Mouse (Mus musculus) kidney, adult 2 months (tissue): ENCODE data around the gene Actg1.

Source experiments
- CTCF ChIP-seq: fragments of 200-500 bp; conservative IDR thresholded peaks from 2 replicates; pipeline ENCODE4 v1.5.1; 2011; ENCODE audit warnings: low read depth, mild to moderate bottlenecking, control low read depth, low read length, moderate library complexity, mixed read lengths; ENCODE audit not compliant: insufficient read depth, insufficient read length
- POLR2A ChIP-seq: fragments of 200-500 bp; IDR thresholded peaks from one replicate; pipeline ENCODE4 v1.6.1; 2011; ENCODE audit warnings: low read depth, low read length, control low read depth

GRCm38 (mm10) chr11:120345067-120345681 is 3.2 kb downstream of the Actg1 start:
- TF ChIP-seq POLR2A (no peak), CTCF (no peak)
